Comparison of ENCODE assay signal across 14 mouse cellular contexts in genomic region chr5:73227518-73228101, GRCm38 (mm10). TPM values are rescaled to one million over a fixed set of nuclear protein-coding genes. Genes with fewer than 3 reads are reported as not detected.
DNase-seq lines count a peak whose midpoint lies in the region; ATAC-seq and TF ChIP-seq lines count a peak whose summit lies in the region.
"Had no signal": no experiment of that assay in that cellular context is flagged by ENCODE, and none has a peak within 500 bp of the region (broad histone marks: within the 10 kb centered on the region; RNA-seq: fewer than 3 reads in every experiment).

No protein-coding gene starts in this region.

- no peak for TF ChIP-seq CTCF in gastrocnemius, adult 2 months (IDR thresholded peaks at IDR 0.05)
- TF ChIP-seq CTCF in left cerebral cortex, adult 2 months (IDR thresholded peaks at IDR 0.05) = no peak
- TF ChIP-seq CTCF in cerebellum, adult 2 months (IDR thresholded peaks at IDR 0.05; ENCODE audit: borderline replicate concordance, insufficient read depth, low read depth, low read length) = no peak

- ATAC-seq in heart, embryonic 11.5 days (replicated peaks; ENCODE audit: insufficient number of reproducible peaks, low FRiP score, low TSS enrichment) = no peak

- H3K9me3 ChIP-seq in heart, embryonic 11.5 days (replicated peaks; ENCODE audit: control insufficient read depth, low read length) = no peaks in the 10 kb centered on the region
- H3K9me3 ChIP-seq: limb, embryonic 13.5 days; midbrain, embryonic 10.5 days had no signal

- H3K4me2 ChIP-seq in heart, embryonic 11.5 days = no peak overlapping the region
- H3K4me2 ChIP-seq: limb, embryonic 13.5 days had no signal

- no peak for DNase-seq in gastrocnemius, adult 2 months
- DNase-seq in gastrocnemius, postnatal 14 days = no peak
- no peak for DNase-seq in left cerebral cortex, adult 2 months (ENCODE audit: extremely low spot score in 1 of 2, low spot score in 2 of 2)
- DNase-seq in left cerebral cortex, postnatal 10 days (ENCODE audit: extremely low spot score in 1 of 2, low spot score in 2 of 2) = no peak
- DNase-seq in Muller cell, postnatal 12 days (ENCODE audit: inconsistent ontology term) = peak; percentile 88
- DNase-seq in ovary, postnatal 14 days (ENCODE audit: low spot score) = no peak
- DNase-seq in cerebellum, adult 2 months = no peak
- DNase-seq: B cell, adult 2 months; cerebellum, adult 11-12 months; liver, postnatal 0 days; thymus, postnatal 4 days had no signal

- peak overlapping the region; percentile 56 for H3K4me3 ChIP-seq in gastrocnemius, adult 2 months
- no peak overlapping the region for H3K4me3 ChIP-seq in left cerebral cortex, adult 2 months
- H3K4me3 ChIP-seq in heart, embryonic 11.5 days (ENCODE audit: low read depth, low read length) = no peak overlapping the region
- no peak overlapping the region for H3K4me3 ChIP-seq in cerebellum, adult 2 months (replicated peaks; ENCODE audit: insufficient read depth, low read depth, low read length)
- H3K4me3 ChIP-seq: limb, embryonic 13.5 days; midbrain, embryonic 10.5 days had no signal

- 55% methylated on average over 11 of the region's 11 CpGs for WGBS in heart, embryonic 11.5 days (ENCODE audit: insufficient replicate concordance)
- WGBS in cerebellum, adult 2 months = 63% methylated on average over 11 of the region's 11 CpGs

- no peaks in the 10 kb centered on the region for H3K27me3 ChIP-seq in heart, embryonic 11.5 days (ENCODE audit: control insufficient read depth, insufficient read depth, low read length)
- H3K27me3 ChIP-seq in cerebellum, adult 2 months (ENCODE audit: control insufficient read depth, insufficient read depth, low read length) = no peaks in the 10 kb centered on the region
- H3K27me3 ChIP-seq: limb, embryonic 13.5 days had no signal

- intact Hi-C loops in gastrocnemius, adult 2 months (cut with DNase I) = no loop called here
- intact Hi-C loops in gastrocnemius, postnatal 14 days (cut with DNase I; ENCODE audit: low total_unique reads) = no loop called here
- intact Hi-C loops in left cerebral cortex, adult 2 months (cut with DNase I) = no loop called here
- intact Hi-C loops in left cerebral cortex, postnatal 10 days (cut with DNase I) = no loop called here

- peak overlapping the region; percentile 85 for H3K27ac ChIP-seq in gastrocnemius, adult 2 months
- H3K27ac ChIP-seq in left cerebral cortex, adult 2 months = peak overlapping the region; percentile 36; the same call in 1 of the 2 replicates
- H3K27ac ChIP-seq in heart, embryonic 11.5 days (ENCODE audit: low read depth, low read length) = peak overlapping the region; percentile 50; the same call in 1 of the 2 replicates
- no peak overlapping the region for H3K27ac ChIP-seq in cerebellum, adult 2 months (ENCODE audit: insufficient read depth, low read length)
- H3K27ac ChIP-seq: limb, embryonic 13.5 days; midbrain, embryonic 10.5 days had no signal

- H3K9ac ChIP-seq in heart, embryonic 11.5 days (ENCODE audit: low read depth, low read length) = no peak overlapping the region
- H3K9ac ChIP-seq: limb, embryonic 13.5 days; liver, postnatal 0 days had no signal

- H3K36me3 ChIP-seq in heart, embryonic 11.5 days (ENCODE audit: control insufficient read depth, insufficient read depth, low read length) = no peaks in the 10 kb centered on the region
- H3K36me3 ChIP-seq: limb, embryonic 13.5 days; midbrain, embryonic 10.5 days had no signal

- TF ChIP-seq POLR2A in cerebellum, adult 2 months (IDR thresholded peaks at IDR 0.05; ENCODE audit: borderline replicate concordance, insufficient read depth, low read length) = no peak

- H3K4me1 ChIP-seq in heart, embryonic 11.5 days (ENCODE audit: control insufficient read depth, insufficient read depth, low read length) = peaks cover 47% of the 10 kb centered on the region
- peaks cover 11% of the 10 kb centered on the region for H3K4me1 ChIP-seq in cerebellum, adult 2 months (ENCODE audit: control insufficient read depth, insufficient read depth, low read length)

RNA-seq across cellular contexts. Expression of gene Fryl, which starts 28.8 kb away (rescaled TPM):
- 10 to 100 TPM; 14.6 to 23.5 TPM for total RNA-seq in gastrocnemius, adult 2 months (2021)
- 10 to 100 TPM; 18.5 to 19.5 TPM for total RNA-seq in gastrocnemius, postnatal 14 days (2021)
- total RNA-seq in left cerebral cortex, adult 2 months (2021) = 10 to 100 TPM; 62.7 to 81.6 TPM
- total RNA-seq in left cerebral cortex, postnatal 10 days (2021) = 10 to 100 TPM; 52.1 to 54.5 TPM
- polyA plus RNA-seq in heart, embryonic 11.5 days (2014; fragmentation: Nextera tagmentation; extraction: Ambion mirVana) = 38.1 and 40.8 TPM in 2 replicates
- polyA plus RNA-seq in cerebellum, adult 2 months (2012; rRNA removed) = 60.2 and 61.4 TPM in 2 replicates
